Mouse (Mus musculus) right cerebral cortex, postnatal 14 days (tissue): Measurements from ENCODE around the gene Dnajb1.
A peak's percentile ranks its signal among the peaks of the same experiment; 100 is the strongest.

Experiments
- DNase-seq: peaks from one replicate; pipeline ENCODE4 v3.0.0; 2022

Gene Dnajb1

DNA sequence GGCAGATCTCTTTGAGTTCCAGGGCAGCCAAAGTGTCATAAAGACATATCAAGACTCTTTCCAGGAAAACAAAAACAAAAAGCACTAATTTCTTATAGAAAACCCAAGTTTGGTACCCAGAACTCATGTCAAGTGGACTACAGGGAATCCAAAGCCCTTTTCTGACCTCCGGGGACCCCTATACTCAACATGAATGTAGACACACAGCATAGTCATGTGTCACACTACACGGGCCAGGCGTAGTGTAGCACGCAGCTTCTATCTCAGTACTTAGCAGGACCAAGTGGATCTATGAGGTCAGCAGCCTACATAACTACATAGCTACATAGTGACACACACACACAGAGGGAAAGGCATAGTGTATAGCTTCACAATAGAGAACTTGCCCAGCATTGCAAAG is 5.7 kb downstream of the Dnajb1 start:
- no peak for DNase-seq

DNA sequence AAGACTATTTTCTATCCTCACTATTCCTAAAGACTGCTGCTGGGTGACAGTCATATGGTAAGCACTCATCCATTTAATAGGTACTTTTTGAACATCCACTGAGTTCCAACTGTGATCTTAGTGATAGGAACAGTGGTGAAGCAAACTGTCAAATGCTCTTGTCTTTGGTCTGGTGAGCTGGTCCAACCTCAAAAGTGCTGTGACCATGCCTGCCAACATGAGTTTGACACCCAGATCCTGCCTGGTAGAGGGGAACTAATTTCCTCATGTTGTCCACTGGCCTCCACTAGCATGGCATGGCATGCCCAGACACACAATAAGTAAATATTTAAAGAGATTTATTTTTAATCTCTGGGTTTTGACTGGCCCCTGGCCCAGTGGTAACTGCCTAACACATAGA is 8.6 kb downstream of the Dnajb1 start:
- no peak for DNase-seq

DNA sequence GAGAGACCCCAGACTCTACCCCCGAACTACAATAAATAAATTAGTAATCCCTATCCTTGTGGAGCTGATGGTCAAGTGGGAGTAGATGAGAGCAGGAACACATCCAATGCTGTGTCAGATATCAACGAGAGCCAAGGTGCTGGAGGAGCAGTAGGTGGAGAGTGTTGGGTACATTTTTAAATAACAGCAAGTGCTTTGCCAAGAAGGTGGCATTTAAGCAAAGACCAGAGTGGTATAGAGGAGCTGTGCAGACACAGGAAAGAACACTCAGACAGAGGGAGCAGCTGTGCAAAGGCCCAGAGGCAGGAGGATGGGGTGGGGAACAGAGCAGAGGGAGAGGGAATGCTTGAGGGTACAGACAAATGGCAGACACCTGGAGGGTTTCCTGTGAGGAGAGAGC is 9.1 kb downstream of the Dnajb1 start:
- DNase-seq, result no peak

DNA sequence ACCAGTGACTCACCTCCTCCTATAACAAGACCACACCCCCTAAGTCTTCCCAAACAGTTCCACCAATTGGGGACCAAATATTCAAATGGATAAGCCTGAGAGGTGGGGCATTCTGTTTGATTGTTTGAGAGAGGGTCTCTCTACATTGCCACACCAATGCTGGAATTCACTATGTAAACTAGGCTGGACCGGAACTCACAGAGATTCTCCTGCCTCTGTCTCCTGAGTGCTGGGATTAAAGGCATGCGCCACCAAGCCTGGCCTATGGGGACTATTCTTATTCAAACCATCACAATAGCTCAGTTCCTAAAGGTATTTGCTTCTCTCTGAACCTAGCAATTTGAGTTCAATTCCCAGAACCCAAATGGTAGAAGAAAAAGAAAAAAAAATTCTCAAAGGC is 10.6 kb downstream of the Dnajb1 start:
- no peak for DNase-seq

DNA sequence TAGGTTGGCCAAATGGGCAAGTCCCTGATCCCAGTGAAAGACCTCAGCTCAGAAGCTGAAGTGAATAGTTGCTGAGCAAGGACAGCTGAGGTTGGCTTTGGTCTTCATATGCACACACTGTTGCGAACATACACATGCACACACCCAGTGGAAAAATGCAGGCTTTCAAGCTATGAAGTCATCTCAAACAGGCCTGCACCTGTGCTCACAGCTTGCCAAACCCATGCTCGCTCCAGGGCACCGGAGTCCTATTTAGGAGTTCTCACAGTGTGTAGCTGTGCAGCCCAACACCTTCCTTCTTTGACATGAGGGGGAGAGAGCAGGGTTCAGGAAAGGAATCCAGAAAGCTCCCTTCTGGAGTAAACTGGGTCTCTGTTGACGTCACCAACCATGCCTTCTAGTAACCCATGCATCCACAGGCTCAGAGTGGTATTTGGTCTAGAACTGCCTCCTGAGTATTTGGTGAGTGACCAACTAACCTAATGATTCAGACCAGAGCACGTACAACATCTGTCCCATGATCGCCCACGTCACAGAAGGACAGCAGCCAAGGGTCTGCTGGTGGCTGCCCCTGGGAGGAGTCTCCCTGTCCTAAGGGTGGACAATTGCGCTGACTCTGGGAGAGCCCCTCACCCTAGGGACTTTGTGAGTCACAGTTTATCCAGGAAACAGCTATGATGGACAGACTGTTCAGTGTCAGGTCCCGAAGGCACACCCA is 11.7 kb downstream of the Dnajb1 start:
- DNase-seq, result no peak

DNA sequence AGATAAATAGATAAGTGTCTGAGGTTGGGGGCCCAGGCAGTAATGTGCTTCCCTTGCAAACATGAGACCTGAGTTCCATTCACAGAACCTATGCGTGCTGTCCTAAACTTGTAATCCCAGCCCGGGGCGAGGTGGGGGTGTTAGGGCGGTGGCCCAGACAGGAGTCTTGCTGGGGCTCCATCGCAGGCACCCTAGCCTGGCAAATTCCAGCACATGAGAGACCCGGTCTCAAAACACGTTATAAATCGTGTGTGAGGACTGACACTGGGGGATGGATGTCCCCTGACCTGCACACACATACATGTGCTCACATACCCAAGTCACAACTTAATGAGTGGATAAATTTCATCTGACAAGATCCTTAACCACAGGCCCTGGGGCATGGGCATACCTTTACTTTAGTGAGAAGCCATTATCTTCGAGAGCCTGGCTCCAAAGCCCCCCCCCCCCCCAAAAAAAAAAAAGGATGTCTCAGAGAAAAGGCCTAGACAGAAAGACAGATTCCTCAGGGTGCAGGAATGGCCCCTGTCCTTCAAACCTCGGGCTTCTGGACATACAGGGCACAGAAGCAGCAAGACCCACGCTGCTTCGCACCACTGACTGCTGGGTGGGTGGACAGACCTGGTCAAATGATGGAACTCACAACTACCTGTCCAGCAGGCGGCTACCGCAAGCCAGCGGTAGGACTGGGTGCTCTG is 13.8 kb downstream of the Dnajb1 start:
- no peak for DNase-seq

DNA sequence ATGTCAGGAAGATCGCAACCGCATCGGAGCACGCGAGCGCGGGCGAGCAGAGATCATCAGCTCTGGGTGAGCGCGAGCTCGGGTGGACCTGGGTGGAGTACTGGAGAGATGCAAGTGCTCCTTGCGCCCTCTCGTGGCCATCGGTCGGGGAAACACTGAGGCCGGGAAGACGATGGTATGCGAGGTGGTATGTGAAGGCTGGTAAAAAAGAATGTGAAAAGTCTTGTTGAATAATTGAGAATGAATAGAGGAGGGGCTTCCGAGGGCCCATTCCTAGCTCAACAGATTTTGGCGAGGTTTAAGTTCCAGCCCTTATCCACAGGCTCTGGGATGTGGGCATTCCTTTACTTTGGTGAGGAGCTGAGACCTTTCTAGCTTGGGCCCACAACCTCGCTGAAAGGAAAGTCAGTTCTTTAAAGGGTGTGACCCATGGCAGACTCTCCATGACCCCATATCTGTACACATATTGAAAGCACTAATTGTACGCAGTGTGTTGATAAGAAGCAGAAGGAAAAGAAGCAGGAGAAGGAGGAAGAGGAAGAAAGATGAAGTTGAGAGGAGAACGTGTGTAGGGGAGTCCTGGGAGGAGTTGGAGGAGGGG is 14.5 kb downstream of the Dnajb1 start:
- peak; percentile 97 for DNase-seq

DNA sequence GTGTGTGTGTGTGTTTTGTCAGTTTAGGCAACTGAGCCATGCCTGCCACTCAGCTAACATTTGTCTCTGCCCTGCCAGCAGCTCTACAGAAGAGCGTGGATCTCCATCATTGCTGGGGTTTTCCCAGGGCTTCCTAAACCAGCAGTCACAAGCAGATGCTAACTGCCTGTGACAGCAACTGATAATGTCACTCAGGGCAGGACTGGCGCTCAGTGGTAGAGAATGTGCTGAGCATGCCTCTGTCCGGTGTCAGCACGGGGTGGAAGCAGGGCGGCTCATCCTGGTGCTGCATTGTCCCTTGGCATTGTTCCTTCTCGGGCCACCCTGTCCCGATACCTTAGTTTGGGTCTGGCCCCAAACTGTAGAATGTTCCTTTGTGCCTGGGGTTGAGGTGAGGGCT is 15.6 kb downstream of the Dnajb1 start:
- no peak for DNase-seq

DNA sequence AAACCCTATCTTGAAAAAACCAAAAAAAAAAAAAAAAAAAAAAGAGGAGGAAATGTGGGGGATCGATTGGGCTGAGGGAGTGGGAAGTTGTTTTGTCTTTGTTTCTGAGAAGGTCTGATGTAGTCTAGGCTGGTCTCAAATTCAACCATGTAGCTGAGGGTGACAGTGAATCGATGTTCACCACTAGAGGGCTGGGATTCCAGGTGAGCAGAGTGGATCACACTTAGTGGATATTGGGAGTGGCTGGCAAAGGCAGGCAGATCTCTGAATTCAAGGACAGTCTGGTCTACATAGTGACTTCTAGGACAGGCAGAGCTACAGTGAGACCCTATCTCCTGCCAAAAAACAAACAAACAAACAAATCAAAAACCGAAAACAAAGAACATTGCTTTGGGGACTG is 16.7 kb downstream of the Dnajb1 start:
- no peak for DNase-seq

DNA sequence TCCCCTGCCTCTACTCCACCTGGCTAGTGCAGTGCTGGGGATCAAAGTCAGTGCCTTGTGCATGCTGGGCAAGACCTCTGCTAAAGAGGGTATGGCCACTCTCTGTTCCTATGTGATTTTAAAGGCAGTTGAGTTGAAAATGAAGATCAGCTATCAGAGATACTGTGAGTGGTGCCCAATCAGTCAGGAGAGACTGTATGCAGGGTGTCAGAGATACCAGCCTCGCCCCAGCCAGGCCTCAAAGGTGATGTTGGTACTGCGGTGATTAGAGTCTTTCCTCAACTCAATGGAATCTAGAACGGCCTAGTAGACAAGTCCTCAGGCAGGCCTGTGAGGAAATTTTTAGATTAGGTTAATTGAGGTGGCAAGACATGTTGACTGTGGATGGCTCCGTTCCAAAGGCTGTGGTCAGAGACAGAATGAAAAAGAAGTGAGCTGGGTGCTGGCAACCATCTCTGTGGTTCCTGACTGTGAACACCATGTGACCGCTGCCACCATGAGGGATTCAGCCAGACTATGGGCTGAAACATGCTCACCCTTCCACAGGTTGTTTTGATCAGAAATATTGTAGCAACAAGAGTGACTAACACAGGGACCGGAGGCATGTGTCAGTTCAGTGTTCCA is 17.8 kb downstream of the Dnajb1 start:
- DNase-seq, result no peak

DNA sequence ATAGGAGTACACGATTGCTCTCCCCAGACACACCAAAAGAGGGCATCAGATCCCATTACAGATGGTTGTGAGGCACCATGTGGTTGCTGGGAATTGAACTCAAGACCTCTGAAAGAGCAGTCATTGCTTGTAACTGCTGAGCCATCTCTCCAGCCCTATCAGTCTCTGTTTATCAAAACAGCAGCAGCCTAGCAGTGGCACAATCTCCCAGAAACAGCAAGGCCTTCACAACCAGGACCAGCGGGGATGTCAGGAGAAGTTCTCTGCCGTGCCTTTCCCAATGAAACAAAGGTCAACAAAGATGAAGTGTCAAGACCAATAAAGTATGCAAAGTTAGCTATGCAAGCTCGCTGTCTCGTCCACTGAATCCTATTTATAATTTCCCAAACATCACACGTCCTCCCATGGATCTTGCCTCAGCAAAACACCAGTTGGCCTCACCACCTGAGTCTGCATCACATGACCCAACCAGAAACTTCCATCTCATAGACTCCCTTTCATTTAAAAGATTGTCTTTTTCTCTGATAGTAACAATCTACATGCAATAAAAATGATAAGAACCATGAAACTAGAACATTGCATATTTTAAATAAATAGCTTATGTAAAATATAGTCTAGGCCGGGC is 24.2 kb downstream of the Dnajb1 start:
- no peak for DNase-seq

DNA sequence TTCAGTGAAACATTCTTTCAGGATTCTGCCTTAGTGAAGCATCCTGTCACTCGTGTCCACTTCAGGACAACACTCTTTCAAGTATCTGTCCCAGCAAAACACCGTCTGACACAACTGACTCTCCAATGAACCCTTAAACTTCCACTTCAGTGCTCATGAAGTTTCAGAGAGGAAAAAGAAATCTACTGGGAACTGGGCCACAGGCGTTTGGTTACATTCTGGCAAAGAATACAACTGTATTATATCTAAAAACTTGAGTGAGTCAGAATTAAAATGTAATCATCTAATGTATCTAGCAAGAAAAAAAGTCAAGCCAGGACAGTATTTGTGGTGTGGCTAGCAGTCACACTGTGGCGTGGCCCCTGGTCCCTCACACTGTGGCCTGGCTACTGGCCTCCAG is 30.9 kb downstream of the Dnajb1 start:
- no peak for DNase-seq

DNA sequence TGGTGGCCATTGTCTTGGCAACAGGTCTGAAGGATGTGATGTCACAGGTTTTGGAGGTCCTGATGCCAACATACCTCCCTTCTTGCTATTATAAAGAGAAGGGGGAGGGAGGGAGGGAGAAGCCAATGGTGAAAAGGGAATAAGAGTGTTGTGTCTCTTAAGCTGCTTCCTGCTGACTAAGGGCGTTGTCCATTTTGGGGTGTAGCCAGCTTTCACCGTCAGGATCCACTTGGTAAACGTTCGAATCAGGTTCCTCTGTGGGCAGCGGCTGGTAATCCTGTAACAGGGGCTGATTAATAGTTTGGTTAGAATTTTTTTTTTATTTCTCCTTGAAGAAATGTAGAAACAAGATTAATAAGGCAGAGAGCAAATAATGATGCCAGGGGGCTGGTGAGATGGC is 31.7 kb downstream of the Dnajb1 start:
- no peak for DNase-seq

DNA sequence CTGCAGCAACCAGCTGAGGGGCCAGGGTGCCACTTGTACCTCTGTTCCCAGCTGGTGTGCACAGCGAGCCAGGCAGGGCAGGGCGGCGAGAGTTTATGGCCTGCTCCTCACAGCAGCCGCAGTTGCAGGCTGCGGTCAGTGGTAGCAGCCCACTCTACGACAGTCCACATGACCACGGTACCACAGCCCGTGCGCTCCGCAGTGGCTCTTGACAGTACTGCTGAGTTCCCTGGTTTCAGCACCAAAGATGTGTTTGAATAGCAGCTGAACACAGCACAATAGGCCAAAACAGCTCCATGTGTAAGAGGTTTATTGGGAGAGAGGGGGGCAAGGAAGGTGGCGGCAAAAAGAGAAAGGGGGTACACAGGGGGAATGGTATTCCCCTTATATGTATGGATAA is 39.5 kb downstream of the Dnajb1 start:
- no peak for DNase-seq

DNA sequence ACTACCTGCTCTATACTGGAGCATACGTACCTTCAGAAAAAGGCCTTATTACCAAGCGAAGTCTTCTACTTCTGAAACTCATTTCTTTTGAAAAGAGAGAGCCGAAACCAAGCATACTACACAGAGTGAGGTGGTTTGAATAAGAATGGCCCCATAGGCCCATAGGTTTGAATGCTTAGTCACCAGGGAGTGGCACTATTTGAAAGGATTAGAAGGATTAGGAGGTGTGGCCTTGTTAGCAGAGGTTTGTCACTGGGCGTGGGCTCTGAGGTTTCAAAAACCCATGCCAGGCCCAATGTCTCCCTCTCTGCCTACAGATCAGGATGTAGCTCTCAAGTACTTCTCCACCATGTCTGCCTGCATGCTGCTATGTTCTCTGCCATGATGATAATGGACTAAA is 40.0 kb downstream of the Dnajb1 start:
- no peak for DNase-seq

DNA sequence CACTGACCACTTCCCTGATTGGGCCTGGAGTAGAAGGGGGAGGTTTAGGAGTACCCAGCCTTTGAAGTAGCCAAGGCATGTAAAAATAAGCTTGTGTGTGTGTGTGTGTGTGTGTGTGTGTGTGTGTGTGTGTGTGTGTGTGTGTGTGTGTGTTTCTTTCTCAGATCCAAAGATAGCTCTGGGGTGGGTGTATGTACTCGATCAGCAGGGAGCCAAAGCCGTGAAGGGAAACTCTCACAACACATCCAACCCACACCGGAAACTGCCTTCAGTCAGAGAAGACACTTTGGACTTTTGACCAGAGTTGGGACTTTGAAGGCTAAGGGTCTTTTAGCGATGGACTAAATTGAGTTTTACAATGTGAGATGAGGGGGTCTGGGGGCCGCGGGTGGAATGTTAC is 41.7 kb downstream of the Dnajb1 start:
- DNase-seq, result no peak

DNA sequence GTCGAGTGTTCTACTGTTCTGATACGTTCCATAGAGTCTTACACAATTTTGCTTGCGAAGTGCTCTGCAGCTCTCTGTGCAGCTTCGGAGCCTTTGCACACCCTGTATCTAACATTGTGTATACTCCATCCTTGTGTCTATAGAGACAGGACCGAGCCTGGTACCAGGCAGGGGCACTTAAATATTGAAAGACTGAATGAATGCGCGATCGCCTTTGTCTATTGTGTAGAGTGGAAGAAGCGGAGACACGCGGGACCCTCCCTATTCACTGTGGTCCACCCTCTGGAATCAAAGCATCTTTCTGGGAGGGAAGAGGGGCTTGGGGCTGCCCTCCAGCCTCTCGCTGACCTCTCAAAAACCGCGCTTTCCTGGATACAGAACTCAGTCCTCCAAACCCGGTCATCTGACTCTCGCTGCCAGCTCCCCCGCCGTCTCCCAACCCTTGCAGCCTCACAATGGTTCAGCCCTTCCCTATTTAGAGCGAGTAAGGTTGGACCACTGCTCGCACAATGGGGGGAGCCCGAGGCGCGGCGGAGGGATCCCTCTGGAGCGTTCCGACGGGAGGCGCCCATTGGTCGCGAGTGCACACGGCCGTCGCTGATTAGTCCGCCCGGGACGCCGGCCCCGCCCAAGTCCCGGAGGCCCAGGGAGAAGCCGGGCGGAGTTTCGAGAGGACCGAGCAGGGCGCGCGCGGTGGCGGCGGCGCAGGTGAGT is 44.2 kb downstream of the Dnajb1 start, which contains the start of gene Gipc1:
Gene Gipc1, plus strand, starts transcription at position 648 of the 714 bp plus-strand sequence.
- DNase-seq, result peak; percentile 96

DNA sequence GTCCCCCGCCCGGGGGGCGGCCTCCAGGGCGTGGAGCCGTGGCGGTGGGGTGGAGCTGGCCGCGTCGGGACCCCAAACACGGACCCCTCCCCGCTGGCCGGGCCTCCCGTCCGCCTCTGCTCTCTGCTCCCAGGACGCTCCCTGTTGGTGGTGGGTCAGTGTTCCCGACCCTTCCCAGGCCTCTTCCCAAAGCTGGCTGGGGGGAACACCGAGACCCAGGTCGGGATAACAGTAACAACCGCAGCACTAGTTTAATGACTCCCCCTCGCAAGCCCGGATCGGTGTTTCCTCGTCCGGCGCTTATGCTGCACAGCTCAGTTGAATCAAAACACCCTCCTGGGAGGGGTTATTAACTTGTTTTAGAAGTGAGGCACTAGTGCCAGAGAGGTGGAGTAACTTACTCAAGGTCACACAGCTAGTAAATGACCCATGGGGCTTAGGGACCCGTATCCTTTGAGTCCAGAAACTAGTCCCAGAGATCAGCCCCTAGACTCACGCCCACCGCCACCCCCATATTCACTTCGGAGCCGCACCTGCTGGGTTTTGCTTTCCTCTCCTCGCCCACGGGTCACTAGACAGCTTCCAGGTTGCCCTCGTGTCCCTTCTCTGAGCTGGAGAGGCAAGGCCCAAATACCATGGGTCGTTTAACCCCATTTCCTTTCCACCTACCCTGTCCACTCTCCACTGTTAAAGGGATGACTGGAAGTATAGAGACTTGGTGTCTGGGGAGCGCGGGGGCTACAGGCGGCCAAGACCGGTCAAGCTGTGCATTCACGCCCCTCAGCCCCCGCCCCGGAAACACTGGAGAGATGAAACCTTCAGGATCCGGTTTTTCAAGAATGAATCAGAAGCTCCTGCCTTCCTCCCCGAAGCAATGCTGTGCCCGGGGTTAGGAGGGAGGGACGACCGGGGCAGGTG is 45.0 kb downstream of the Dnajb1 start:
- DNase-seq, result no peak

DNA sequence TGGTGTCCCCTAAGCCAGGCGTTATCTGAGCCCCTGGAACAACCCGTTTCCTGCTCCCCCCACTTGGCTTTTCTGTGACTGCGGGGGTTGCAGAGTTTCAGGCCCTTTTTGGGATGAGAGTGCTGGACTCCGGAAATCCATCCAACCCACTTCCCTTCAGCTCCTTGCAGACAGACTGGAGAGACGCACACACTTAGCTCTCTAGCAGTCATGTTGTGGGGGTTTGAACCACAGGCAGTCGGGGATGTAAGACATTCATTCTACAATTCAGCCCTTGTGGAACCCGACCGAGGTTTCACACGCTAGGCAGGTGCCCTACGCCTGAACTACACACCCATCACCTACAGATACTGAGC is 45.6 kb downstream of the Dnajb1 start:
- no peak for DNase-seq

DNA sequence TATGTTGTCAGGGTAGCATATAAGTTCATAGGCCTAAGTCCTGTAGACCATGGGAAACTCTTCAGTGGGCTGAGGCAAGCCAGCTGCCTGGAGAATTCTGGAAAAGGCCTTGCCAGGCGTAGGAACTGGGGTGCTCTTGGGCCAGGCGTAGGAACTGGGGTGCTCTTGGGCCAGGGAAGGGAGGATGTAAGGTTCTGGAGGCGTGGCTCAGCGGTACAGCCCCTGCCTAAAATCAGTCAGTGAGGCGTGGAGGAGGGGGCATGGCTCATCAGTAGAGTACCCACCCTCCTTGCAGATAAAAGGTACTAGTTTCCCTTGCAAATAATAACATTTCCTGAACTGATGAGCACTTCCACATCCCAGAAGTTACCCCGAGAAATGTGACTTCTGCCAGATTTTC is 46.7 kb downstream of the Dnajb1 start:
- no peak for DNase-seq

DNA sequence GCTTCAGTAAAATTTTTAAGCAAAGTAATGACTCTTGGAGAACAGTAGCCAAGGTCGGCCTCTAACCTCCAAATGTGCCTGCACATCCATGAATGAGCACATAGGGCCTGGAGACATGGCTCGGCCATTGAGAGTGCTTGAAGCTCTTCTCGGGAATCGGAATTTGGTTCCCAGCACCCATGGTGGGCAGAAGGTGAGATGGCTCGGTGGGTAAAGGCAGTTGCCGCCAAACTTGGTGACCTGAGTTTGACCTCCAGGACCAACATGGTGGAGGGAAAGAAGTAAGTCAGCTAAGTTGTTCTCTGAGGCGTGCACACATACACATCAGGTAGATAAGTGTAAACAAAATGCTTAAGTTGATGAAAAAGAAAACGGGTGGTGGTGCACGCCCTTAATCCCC is 48.0 kb downstream of the Dnajb1 start:
- DNase-seq, result no peak
